Mouse (Mus musculus) stomach, postnatal 0 days (tissue): ENCODE measurements at regions not wholly inside any gene's neighbourhood (a gene's known extent, or its start where the extent isn't known, plus 50 kb on each side); places are given as distances from the start of the nearest gene placed in this dataset.

ENCODE experiments used
- ATAC-seq: fragments of 200-750 bp; cut with Nextera tagmentation; 2 replicates; pipeline ENCODE4 v1.8.0; 2017; ENCODE audit not compliant: low FRiP score, low TSS enrichment
- DNase-seq: peaks from one replicate; pipeline ENCODE4 v3.0.0-alpha.2; 2016; ENCODE audit warnings: low spot score
- H3K27ac ChIP-seq: fragments of 300-500 bp; sonication (generic); replicated peaks from 2 replicates; pipeline ENCODE4 v1.5.1; 2014; ENCODE audit warnings: mild to moderate bottlenecking, control low read depth
- H3K27me3 ChIP-seq: fragments of 300-500 bp; sonication (generic); 2 replicates; pipeline ENCODE4 v1.6.1; 2014; ENCODE audit warnings: low read length; ENCODE audit not compliant: control insufficient read depth, insufficient read depth
- H3K36me3 ChIP-seq: fragments of 300-500 bp; sonication (generic); 2 replicates; pipeline ENCODE4 v1.6.1; 2014; ENCODE audit warnings: low read length, mixed read lengths; ENCODE audit not compliant: control insufficient read depth, insufficient read depth
- H3K4me1 ChIP-seq: fragments of 300-500 bp; sonication (generic); replicated peaks from 2 replicates; pipeline ENCODE4 v1.6.1; 2014; ENCODE audit warnings: antibody characterized with exemption; ENCODE audit not compliant: control insufficient read depth, insufficient read depth
- H3K4me2 ChIP-seq: fragments of 300-500 bp; sonication (generic); replicated peaks from 2 replicates; pipeline ENCODE4 v1.6.1; 2014; ENCODE audit warnings: low read depth, mild to moderate bottlenecking, control low read depth, moderate library complexity
- H3K4me3 ChIP-seq: fragments of 300-500 bp; sonication (generic); 2 replicates; pipeline ENCODE4 v1.5.1; 2014; ENCODE audit warnings: low read depth, low read length, control low read depth
- H3K9ac ChIP-seq: fragments of 300-500 bp; sonication (generic); 2 replicates; pipeline ENCODE4 v1.6.1; 2014; ENCODE audit warnings: mild to moderate bottlenecking, low read length, control low read depth, mixed read lengths
- H3K9me3 ChIP-seq: fragments of 300-500 bp; sonication (generic); 2 replicates; pipeline ENCODE4 v1.6.1; 2016; ENCODE audit warnings: low read length; ENCODE audit not compliant: control insufficient read depth
- CTCF ChIP-seq: IDR thresholded peaks from 2 replicates; pipeline ENCODE4 v1.5.1; 2016; ENCODE audit warnings: antibody characterized with exemption, low read depth, mild to moderate bottlenecking, moderate library complexity
- EP300 ChIP-seq: optimal IDR thresholded peaks from 2 replicates; pipeline ENCODE3; 2016; ENCODE audit warnings: antibody characterized with exemption
- WGBS: fragments of 180-500 bp; shearing (Covaris S2); extraction: QIAGEN DNeasy Blood & Tissue Kit; methylation state at CpG from one replicate; pipeline ENCODE4 v1.1.7; 2014; 5-methylcytosine and 5-hydroxymethylcytosine counted together

DNA sequence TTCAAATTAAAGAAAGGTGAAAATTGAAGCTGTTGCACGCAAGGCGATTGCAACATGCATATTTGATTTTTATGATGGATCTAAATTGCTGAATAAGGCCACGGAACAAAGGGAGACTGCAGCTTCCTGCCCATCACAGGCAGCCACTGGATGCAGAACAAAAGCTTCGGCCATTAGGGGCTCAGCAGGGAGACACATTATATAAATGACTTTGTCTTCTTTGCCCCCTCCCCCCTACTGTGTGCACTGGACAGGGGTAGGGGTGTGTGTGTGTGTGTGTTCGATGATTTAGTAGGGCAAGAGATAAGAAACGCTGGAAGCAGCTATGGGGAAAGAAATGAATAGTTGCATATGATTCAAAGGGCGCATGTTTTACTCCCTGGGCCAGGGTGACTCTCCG is 481.2 kb upstream of the Pmfbp1 start:
- H3K27me3 ChIP-seq: no peaks in the 10 kb centered on the region
- 44% methylated on average over 8 of the region's 8 CpGs for WGBS
- H3K4me2 ChIP-seq: no peak overlapping the region
- no peaks in the 10 kb centered on the region for H3K36me3 ChIP-seq
- H3K4me1 ChIP-seq: no peaks in the 10 kb centered on the region
- no peak for TF ChIP-seq CTCF
- no peak for TF ChIP-seq EP300
- no peak overlapping the region for H3K4me3 ChIP-seq
- ATAC-seq (no peak), DNase-seq (no peak)
- H3K9ac ChIP-seq: no peak overlapping the region
- H3K27ac ChIP-seq: no peak overlapping the region
- H3K9me3 ChIP-seq: no peaks in the 10 kb centered on the region

- Histone ChIP-seq H3K9ac (no peak overlapping the region), H3K27ac (no peak overlapping the region), H3K4me2 (no peak overlapping the region), H3K4me1 (no peaks in the 10 kb centered on the region), H3K4me3 (no peak overlapping the region), H3K27me3 (no peaks in the 10 kb centered on the region), H3K36me3 (no peaks in the 10 kb centered on the region), H3K9me3 (no peaks in the 10 kb centered on the region)
- TF ChIP-seq EP300 (no peak), CTCF (no peak)
- DNase-seq (no peak), ATAC-seq (no peak)
- 76% methylated on average over 7 of the region's 7 CpGs for WGBS
Observed at GRCm38 (mm10) chr8:109013577-109013976, 480.2 kb upstream of the Pmfbp1 start.

- Histone ChIP-seq H3K27ac (no peak overlapping the region), H3K9ac (no peak overlapping the region), H3K27me3 (no peaks in the 10 kb centered on the region), H3K4me2 (no peak overlapping the region), H3K4me3 (no peak overlapping the region), H3K36me3 (no peaks in the 10 kb centered on the region), H3K9me3 (no peaks in the 10 kb centered on the region), H3K4me1 (no peaks in the 10 kb centered on the region)
- WGBS: 59% methylated on average over 7 of the region's 7 CpGs
- no peak for ATAC-seq
- DNase-seq: peak; percentile 57
- TF ChIP-seq EP300 (no peak), CTCF (peak; percentile 87)
Observed at GRCm38 (mm10) chr8:109014746-109015145, 479.1 kb upstream of the Pmfbp1 start.

GRCm38 (mm10) chr8:109019565-109019964 is 474.3 kb upstream of the Pmfbp1 start:
- DNase-seq (no peak), ATAC-seq (no peak)
- no peaks in the 10 kb centered on the region for H3K27me3 ChIP-seq
- no peaks in the 10 kb centered on the region for H3K36me3 ChIP-seq
- no peak overlapping the region for H3K27ac ChIP-seq
- TF ChIP-seq CTCF (no peak), EP300 (no peak)
- no peak overlapping the region for H3K9ac ChIP-seq
- no peak overlapping the region for H3K4me2 ChIP-seq
- no peak overlapping the region for H3K4me3 ChIP-seq
- H3K4me1 ChIP-seq: no peaks in the 10 kb centered on the region
- WGBS: 83% methylated on average over 7 of the region's 7 CpGs
- H3K9me3 ChIP-seq: no peaks in the 10 kb centered on the region

GRCm38 (mm10) chr8:109020102-109020501 is 473.7 kb upstream of the Pmfbp1 start:
- no peak for TF ChIP-seq EP300
- no peak for TF ChIP-seq CTCF
- 88% methylated on average over 4 of the region's 4 CpGs for WGBS
- DNase-seq: no peak
- Histone ChIP-seq H3K4me1 (no peaks in the 10 kb centered on the region), H3K4me2 (no peak overlapping the region), H3K4me3 (no peak overlapping the region), H3K27me3 (no peaks in the 10 kb centered on the region), H3K9me3 (no peaks in the 10 kb centered on the region), H3K36me3 (no peaks in the 10 kb centered on the region), H3K27ac (no peak overlapping the region), H3K9ac (no peak overlapping the region)
- no peak for ATAC-seq

DNA sequence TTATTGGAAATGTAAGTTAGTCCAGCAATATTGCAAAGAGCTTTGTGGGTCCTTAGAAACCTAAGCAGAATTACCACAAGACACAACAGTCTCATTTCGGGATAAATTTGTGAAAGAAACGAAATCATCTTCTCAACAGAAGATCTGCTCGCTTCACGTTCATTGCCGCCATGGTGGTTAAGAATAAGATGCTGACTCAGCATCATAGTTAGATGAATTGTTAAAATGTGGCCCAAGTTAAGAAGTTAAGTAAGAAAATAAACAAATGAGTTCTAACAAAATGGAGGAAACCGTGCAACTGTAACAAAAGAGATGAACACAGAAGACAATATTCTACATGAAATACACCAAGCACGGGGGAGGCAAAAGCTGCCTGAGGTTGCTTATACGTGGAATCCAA is 465.9 kb upstream of the Pmfbp1 start:
- no peak overlapping the region for H3K4me2 ChIP-seq
- WGBS: 92% methylated on average over 8 of the region's 8 CpGs
- no peaks in the 10 kb centered on the region for H3K4me1 ChIP-seq
- DNase-seq (no peak), ATAC-seq (no peak)
- no peak overlapping the region for H3K27ac ChIP-seq
- H3K9me3 ChIP-seq: no peaks in the 10 kb centered on the region
- H3K4me3 ChIP-seq: no peak overlapping the region
- H3K36me3 ChIP-seq: no peaks in the 10 kb centered on the region
- TF ChIP-seq CTCF (no peak), EP300 (no peak)
- no peak overlapping the region for H3K9ac ChIP-seq
- no peaks in the 10 kb centered on the region for H3K27me3 ChIP-seq
